Mouse (Mus musculus): ENCODE results near the gene Sult2b1.

DNA sequence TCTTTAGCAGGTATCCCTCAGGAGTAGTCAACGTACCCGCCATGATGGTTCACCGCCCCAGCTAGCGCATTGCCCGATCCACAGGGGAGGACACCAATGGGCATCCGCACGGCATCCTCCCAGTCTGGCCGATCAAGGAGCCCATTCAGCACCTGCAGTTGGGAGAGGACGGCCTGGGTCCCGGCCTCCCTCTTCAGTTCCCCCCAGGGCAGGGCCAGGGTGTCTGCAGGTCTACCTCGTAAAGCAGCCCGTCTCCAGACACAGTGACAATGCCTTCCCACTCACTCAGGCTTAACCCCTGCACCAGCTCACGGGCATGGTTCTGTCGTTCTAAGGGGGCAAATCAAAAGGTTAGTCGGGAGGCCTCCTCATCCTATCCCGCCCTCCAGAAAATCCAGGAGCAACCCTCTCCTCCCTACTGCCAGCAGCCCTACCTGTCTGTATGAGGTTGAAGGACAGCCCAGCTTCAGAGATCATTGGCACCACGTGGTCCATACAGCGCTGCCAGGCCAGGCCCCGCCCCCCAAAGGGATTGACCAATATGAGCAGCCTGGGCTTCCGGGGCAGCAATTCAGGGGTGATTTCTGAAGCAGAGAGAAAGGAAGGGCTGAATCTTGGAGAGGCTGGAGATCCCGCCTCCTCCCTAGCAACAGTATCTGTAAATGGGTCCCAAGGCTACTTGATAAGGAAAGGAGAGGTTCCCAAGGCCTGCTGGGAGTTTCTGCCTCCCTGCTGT, 72.3 kb downstream of the Sult2b1 start:
- TF ChIP-seq CTCF (IDR thresholded peaks at IDR 0.05; ENCODE audit: low read depth) = no peak
- no peak for TF ChIP-seq EP300 (IDR thresholded peaks at IDR 0.05; ENCODE audit: low read depth)

Data from heart, postnatal 0 days (tissue).